Mouse (Mus musculus) adrenal gland (tissue): ENCODE data around the gene Itgae.

Experiments used
- intact Hi-C: fragments of 180-260 bp; cut with DNase I; formaldehyde crosslinking; loops from one replicate; pipeline ENCODE4 v1.15.1; 2025

Itgae gene

GRCm38 (mm10) chr11:73092057-73092456 is 1.7 kb downstream of the Itgae start:
- intact Hi-C loops: no loop called here

- intact Hi-C loops: no loop called here
Observed at GRCm38 (mm10) chr11:73092877-73093276, 2.5 kb downstream of the Itgae start.

GRCm38 (mm10) chr11:73094231-73094995 is 4.0 kb downstream of the Itgae start:
- intact Hi-C loops: no loop called here

- intact Hi-C loops: no loop called here
Observed at GRCm38 (mm10) chr11:73098860-73099259, 8.5 kb downstream of the Itgae start.

- intact Hi-C loops: no loop called here
Observed at GRCm38 (mm10) chr11:73099976-73100750, 9.8 kb downstream of the Itgae start.

- intact Hi-C loops: no loop called here
Observed at GRCm38 (mm10) chr11:73101308-73101707, 10.9 kb downstream of the Itgae start.

GRCm38 (mm10) chr11:73105246-73105645 is 14.9 kb downstream of the Itgae start:
- intact Hi-C loops: loop anchor here (5.0 kb wide), 2 partner anchors 33 to 98 kb away; no protein-coding TSS in a partner anchor

- intact Hi-C loops: loop anchor here (5.0 kb wide), 2 partner anchors 35 to 100 kb away; no protein-coding TSS in a partner anchor
Observed at GRCm38 (mm10) chr11:73107358-73107757, 17.0 kb downstream of the Itgae start.

- intact Hi-C loops: loop anchor here (5.0 kb wide), 2 partner anchors 36 to 101 kb away; no protein-coding TSS in a partner anchor
Observed at GRCm38 (mm10) chr11:73108195-73108897, 18.0 kb downstream of the Itgae start.

GRCm38 (mm10) chr11:73108898-73109625 is 18.7 kb downstream of the Itgae start:
- intact Hi-C loops: loop anchor here (5.0 kb wide), 2 partner anchors 37 to 102 kb away; no protein-coding TSS in a partner anchor

GRCm38 (mm10) chr11:73109941-73110340 is 19.6 kb downstream of the Itgae start:
- intact Hi-C loops: loop anchor here (5.0 kb wide), 2 partner anchors 38 to 103 kb away; no protein-coding TSS in a partner anchor

GRCm38 (mm10) chr11:73111414-73111813 is 21.0 kb downstream of the Itgae start:
- intact Hi-C loops: no loop called here

- intact Hi-C loops: no loop called here
Observed at GRCm38 (mm10) chr11:73126495-73126894, 36.1 kb downstream of the Itgae start.

GRCm38 (mm10) chr11:73131020-73131419 is 40.6 kb downstream of the Itgae start:
- intact Hi-C loops: no loop called here

GRCm38 (mm10) chr11:73132999-73133398 is 42.6 kb downstream of the Itgae start:
- intact Hi-C loops: no loop called here

GRCm38 (mm10) chr11:73134222-73134621 is 43.8 kb downstream of the Itgae start:
- intact Hi-C loops: no loop called here

- intact Hi-C loops: loop anchor here (5.0 kb wide), 1 partner anchor 41 kb away; the partner anchor contains the start of genes Emc6 and Tax1bp3
Observed at GRCm38 (mm10) chr11:73136587-73136986, 46.2 kb downstream of the Itgae start.

GRCm38 (mm10) chr11:73137116-73137515 is 46.7 kb downstream of the Itgae start:
- intact Hi-C loops: loop anchor here (5.0 kb wide), 1 partner anchor 40 kb away; the partner anchor contains the start of genes Emc6 and Tax1bp3

GRCm38 (mm10) chr11:73137591-73138501 is 47.5 kb downstream of the Itgae start, which contains the start of gene Haspin:
Gene Haspin, minus strand, starts transcription at chr11:73138294.
- intact Hi-C loops: loop anchor here (5.0 kb wide), 1 partner anchor 39 kb away; the partner anchor contains the start of genes Emc6 and Tax1bp3
